Mouse (Mus musculus) monocyte, adult 5-6 weeks (primary cell): ENCODE data around the gene Plpp3. TPM values are rescaled to one million over a fixed set of nuclear protein-coding genes. Genes with fewer than 3 reads are reported as not detected.
"Not testable (repeated sequence)": the region's sequence is repeated elsewhere in the genome, so short reads cannot be mapped to it uniquely, and the experiment has no call there.

Experiments used
- ATAC-seq: fragments of 153-309, 156-312 bp; replicated peaks from 2 replicates; pipeline ENCODE4 v1.8.0; 2017; ENCODE audit warnings: mild to moderate bottlenecking; ENCODE audit not compliant: low TSS enrichment, insufficient number of reproducible peaks, severe bottlenecking, poor library complexity, low FRiP score
- total RNA-seq: library from RNA; stranded (forward); fragments of 200-1000, 200-491, 200-594 nt; gene quantifications from 3 replicates; pipeline ENCODE4 v1.2.3, GENCODE M21; 2017

The Plpp3 gene
- total RNA-seq, 1 experiment from 2014 or later: 0.57 TPM

DNA sequence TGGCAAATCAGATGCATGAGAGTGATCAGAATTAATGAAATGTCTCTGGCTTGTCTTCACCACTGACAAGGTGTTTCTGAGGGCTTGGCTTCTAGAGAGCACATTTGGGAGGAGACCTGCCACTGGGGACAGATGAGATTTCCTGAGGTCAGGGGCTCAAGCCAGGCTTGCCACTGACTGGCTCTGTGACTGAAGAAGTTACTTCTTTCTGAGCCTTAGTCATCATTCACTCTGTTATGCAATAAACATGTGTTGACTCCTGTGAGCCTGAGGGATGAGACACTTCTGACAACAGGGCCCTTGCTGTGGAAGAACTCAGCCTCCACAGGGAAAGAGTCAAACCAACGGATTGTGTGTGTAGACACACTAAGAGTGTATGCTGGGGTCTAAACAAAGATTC, 91.0 kb downstream of the Plpp3 start:
- ATAC-seq: no peak

DNA sequence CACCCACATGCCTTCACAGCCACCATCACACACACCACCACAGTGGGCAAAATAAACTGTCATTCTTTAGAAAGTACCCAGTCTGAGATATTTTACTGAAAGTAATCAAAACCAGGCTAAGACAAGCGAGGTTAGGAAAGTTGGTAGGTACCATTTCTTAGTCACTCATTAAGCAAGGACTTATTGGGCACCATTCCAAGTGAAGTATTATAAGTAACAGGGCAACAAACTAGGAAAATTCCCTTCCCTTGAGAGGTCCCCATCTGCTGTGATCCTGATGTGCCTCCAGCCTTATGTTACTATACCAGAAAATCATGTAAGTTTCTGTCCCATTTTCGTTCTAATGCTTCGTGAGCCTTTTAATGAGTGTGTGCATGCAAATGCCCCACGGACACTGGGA, 92.1 kb downstream of the Plpp3 start:
- ATAC-seq: no peak

DNA sequence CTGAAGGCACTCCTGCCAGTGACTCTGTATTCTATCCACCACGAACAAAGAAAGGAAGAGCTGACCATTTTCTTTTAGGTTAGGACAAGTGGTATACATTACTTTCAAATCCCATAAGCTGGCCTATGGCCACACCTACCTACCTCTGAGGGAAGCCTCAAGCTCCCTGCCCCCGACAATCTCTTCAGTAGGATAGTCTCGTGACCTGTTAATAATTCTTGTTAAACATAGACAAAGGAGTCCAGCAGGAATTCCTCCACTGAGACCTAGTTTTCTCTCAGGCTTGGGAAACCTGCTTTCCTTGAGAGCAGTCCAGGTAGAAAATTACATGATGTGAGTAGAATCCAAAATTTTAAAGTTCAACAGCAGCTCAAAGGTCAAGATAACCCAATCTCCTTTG, 93.8 kb downstream of the Plpp3 start:
- ATAC-seq: no peak

DNA sequence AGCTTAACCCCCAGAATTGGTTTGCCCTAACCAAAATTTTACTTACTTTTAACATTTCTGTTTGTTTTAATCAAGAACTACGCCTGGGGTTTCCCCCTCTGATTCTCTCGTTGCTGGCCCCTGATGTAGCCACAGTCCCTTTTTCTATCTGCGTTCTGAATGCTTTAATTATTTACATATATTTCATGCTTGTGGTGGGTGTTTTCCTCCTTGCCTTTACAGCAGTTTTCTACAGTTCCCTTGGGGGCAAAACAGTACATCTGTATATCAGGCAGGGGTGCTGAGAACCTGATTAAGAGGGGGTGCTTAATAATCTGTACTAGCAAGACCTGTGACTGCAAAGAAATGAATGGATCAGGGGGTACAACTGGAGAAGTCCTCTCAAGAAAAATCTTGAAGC, 94.9 kb downstream of the Plpp3 start:
- ATAC-seq: no peak

DNA sequence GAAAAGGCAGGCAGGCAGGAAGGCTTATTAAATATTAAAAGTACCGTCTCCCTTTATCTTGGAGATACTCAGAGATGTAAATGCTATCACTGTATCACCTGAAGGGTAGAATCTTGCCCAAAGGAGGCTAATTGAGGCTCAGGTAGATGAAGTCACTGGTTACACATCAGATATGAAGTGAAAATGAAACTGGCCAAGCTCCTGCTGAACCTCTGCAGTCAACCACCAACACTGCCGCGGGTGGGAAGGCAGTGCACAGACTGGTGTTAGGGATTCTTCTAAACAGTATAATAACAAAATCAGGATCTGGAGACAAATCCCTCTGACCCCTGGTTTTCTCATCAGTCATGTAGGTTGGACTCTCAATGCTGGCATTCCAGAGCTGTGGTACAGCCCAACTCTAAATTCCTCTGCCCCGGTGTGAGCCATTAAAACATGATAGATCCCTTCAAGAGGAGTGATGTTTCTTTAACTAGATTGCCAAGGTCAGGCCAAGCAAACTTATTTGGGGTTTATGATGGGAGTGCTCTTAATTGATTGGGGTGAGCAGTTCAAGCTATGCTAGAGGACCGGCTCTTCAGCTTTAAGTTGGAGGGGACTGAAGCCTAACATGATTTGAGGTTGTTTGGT, 95.5 kb downstream of the Plpp3 start:
- no peak for ATAC-seq

DNA sequence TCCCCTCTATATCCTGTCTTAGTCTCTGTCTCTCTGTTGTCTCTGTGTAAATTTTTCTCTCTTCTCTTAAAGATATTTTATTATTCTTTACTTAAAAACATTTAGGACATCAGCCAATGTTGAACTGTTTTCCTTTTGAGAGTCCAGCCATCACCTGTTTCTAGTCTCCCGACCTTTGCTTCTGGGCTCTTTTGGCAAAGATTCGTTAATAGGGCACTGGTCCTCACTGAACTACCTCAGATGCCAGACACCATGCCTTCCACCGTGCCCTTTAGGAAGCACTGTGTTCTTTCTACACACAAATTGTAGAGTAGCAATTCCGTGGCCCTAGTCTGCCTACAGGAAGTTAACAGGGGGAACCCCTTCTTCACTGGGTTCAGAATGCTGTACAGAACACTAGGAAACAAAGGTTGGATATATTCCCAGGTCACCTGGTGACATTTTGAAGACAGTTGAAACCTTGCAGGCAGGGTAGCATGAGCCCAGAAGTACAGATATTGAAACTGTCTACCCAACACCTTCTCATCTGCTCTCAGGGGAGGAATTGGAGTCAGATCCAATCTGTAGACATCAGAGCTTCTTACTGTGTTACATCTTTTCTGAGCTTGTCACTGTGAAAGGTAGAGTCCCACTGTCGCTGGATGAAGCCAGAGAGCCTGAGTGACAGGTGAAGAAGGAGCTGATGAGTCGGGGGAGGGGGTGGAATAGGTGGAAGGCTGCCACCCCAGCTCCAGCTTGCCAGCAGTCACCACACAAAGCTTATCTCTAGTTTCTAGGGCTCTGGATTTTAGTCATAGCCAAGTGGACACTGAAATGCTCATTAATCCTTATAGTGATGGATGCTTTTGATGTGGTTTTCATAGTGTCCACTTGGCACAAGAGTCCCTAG, 96.5 kb downstream of the Plpp3 start:
- no peak for ATAC-seq

DNA sequence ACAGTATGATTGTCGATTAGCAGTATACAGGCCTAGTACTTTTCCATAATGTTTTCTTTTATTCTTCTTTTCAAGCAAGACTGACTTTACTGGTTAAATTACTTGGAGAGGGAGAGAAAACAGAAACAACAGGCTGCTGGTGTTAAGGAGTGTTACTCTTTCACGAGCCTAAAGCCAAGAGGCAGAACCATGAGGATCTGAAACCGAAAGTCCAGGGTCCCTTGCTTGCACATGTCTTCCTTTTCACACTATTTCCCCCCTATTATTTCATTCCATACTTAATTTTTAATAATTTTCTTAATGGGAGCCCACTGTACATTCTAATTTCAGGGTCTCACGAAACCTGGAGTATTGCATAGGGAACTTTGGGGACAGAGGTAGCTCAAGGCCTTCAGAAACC, 97.2 kb downstream of the Plpp3 start:
- no peak for ATAC-seq

DNA sequence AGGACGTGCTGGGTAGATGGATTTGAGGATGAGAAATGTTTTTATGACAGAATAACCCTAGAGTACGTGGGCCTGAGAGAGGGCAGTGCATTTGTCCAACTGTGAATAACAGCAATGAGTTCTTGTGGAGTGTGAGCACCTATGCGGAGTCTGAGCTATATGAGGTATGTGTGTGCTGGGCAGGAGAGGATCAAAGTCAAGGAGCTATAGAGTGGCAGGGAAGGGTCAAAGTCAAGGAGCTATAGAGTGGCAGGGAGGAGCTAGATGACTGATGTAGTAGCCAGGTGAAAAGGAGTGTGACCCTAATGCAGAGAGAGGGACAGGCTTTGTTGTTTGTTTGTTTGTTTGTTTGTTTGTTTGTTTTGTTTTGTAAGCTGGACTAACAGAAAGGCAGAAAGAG, 98.0 kb downstream of the Plpp3 start:
- ATAC-seq: no peak

DNA sequence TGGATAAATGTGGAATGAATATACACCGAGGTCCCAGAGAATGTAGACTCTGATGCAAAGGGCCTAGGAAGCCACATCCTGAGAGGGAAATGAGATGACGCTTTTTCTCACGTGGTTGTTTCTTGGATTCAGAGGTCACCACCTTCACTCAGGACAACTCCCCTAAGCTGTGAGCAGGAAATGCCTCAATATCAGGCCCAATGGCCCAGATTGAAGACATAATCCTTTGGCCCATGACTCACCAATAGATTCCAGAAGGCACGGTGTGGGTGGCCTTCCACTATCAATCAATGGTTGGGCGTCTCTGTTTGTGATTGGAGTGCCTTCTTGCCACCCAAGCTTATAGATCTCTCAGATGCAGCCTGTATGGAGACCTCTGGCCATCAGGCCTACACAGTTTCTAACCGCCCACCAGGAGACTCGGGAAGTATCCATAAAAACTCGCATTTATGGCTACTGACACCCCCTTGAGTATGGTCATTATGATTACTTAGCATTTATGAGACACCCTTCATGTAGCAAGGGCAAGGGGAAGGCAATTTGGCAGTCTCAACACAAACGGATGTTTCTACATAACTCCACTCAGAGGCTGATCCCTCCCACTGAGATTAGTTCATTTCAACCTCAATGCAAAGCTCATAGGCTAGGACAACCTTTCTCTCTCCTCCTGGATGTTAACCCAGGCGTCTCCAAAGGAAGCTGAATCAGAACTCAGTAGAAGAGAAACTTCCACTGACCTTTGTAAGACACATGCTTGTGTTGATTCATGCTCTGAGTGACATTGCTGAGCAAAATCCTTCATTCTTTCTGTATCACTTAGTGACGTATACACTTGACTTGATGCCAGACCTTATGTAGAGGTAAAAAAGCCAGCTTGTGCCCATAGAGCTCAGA, 100.8 kb downstream of the Plpp3 start:
- no peak for ATAC-seq

DNA sequence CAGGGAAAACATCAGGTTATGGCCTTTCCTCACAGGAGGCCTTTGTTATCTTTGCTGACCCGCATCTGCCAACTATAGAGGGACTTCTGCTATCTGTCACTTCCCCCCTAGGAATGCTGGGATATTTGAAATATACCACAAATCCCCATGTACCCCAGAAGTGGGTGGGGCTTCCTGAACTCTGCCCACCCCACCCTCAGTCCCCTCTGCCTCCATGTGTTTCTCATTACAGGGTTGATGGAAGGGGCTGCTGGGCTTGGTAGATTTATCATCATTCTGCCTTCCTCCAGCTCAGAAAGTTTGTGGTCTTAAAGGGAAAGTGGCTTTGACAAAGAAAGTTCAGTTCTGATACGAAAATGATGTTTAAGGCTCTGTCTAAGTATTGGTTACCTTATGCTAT, 103.2 kb downstream of the Plpp3 start:
- no peak for ATAC-seq

DNA sequence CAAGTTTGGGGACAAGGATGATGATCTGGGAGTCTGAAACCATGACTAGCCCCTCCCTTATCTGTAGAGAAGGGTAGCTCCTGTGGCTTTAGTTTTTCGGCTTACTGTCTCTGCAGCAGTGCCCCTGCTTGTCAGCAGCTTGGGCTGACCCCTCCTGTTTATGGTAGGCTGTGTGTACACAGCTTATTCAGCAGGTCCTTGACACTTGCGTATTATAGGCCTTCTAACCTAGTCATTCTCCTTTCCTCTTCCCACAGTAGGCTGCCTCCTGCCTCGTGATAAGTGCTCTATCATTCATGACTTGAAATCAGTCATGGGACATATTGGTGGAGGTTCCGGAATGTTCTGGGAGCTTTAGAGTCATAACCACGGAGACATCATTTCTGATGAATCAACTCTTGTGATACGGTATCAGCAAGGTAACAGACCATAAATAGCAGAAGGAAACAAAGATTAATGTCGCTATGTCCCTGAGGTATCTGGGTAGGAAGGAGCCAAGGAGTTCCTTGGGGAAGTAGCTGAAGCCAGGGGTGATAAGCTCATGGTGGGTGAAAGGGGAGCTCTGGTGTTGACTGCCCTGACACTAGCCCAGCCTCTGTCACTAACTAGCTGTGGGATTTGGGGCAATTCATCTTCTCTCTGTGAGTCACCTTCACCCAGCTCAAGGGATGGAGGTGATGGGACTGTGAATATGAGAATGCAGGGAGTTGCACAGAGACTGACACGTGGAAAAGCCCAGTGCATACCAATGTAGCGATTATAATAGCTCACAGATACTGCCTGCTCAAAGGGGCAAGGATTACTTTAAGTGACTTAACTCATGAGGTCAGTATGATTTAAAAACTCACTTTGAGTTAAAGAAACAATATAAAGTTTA, 104.0 kb downstream of the Plpp3 start:
- ATAC-seq: no peak

DNA sequence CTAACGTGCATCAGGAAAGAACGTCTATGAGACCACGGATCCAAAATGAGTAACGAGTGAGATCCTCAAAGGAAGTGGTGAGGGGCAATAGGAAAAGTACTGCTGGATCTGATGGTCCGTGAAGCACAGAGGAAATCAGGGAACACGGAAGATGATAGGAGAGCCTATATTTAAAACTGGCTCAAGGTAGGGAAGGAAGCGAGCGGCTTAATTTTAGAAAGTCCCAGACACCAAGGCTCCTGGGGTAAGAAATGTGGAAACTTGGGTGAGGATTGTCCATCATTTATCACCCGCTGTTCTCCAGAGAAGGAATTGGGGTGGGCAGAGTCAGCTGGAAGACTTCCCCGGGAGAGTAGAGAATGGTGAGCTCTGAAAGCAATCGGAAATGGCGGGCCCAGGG, 105.2 kb downstream of the Plpp3 start:
- no peak for ATAC-seq

DNA sequence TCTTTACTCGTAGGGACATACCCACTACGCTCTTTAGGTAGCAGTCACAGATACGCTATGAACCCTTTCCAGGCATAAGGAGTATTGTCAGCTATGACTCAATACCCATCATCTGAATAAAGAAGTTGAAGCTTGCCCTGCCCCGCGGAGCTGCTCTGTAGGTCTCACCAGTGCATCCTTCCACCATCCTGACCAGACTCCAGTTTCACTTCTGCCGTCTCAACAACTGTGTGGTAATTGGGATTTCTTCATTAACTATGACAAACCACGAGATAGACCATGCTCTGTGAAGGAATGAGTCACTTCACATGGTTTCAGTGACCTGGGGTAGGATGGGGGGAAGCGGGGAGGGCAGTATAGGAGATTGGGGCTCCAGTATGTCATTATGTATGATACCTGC, 106.5 kb downstream of the Plpp3 start:
- peak; percentile 88 for ATAC-seq

DNA sequence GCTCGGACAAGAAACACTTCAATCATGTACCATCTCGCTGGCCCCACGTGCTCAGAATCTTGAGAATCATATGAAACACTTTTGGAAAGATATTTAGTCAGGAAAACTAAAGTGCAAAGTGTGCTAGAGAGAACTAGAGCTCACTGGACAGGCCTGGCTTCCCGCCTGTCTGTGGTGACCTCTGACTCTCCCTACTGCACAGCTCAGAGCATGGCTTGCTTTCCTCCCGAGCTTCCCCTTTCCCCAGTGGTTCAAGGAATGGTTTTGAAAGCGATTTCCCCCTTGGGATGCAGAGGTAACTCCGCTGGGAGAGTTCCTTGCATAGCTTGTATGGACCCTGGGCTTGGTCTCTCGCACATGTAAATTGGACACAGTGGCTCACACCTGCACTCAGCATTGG, 107.9 kb downstream of the Plpp3 start:
- ATAC-seq: no peak

DNA sequence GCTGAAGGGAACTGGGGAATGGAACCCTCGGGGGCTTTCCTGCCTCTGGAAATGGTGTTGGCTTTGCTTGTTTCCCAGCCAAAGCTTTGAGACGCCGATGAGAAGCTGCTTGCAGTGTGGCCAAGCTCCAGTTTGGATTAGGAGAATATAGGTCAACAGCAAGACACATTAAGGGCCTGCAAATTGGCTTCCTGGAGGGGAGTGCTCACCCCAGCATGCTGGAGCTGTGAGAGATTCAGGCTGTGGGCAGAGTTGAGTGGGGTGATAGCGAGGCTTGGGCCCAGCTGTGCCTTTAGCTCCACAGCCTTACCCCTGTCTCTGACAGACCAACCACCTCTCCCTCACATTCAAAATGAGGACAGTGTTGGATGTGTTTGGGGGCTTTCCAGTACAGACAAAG, 108.5 kb downstream of the Plpp3 start:
- no peak for ATAC-seq

DNA sequence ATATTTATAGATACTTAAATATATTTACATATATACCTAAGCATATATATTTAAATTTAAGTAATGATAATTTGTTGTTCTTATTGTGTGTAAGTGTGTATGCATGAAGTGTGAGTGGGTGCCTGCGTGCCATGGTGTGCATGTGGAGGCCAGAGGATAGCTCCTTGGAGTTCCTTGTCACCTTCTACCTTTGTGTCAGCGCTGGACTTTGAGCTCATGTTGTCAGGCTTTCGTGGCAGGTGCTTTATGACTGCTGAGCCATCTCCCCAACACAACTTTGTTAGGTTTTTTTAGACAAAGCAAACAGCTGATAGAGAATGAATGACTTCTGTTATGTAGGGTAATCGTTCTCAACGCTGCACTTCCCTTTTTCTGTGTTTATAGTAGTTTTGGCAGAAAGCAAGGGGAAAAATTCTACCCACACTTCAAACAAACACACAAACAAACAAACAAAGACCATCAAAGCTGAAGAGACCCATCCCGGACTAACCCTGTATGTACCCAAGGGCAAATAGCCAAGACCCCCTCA, 111.1 kb downstream of the Plpp3 start:
- no peak for ATAC-seq

DNA sequence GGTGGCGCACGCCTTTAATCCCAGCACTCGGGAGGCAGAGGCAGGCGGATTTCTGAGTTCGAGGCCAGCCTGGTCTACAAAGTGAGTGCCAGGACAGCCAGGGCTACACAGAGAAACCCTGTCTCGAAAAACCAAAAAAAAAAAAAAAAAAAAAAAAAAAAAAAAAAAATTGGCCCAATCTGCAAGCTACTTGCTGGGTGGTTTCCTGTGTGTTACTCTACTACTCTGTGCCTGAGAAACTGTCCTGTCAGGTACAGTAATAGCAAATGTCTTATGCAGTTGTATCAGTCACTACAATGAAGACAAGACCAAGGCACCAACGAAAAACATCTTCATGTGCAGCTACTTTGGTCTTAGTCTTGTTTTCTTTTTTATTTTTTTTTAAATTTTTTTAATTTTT, 112.3 kb downstream of the Plpp3 start:
- ATAC-seq: not testable (repeated sequence)

DNA sequence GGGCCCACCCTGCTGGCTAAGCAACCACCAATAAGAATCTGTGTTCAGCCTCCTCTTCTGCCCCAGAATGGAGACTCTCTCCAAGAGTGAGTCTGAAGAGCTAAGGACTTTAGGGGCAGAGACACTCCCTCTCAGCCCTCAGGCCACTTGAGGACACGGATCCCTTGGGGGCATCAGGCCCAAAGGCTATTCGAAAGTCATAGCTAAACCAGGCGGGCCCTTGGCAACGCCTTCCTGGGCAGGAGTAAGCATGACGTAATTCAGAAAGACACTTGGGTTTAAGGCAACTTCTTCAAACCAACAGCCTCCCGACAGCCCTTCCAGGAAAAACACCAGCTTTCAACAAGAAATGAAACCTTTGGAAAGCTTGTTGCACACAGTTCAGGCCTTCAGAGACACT, 114.0 kb downstream of the Plpp3 start:
- ATAC-seq: no peak
